Mouse (Mus musculus): ENCODE results near the gene Olfr1420. TPM values are rescaled to one million over a fixed set of nuclear protein-coding genes. Genes with fewer than 3 reads are reported as not detected.

Olfr1420 gene
- total and polyA plus RNA-seq, 3 experiments: 0.03 TPM; not detected in 2

GRCm38 (mm10) chr19:11912037-11912532, 25.7 kb downstream of the Olfr1420 start, which contains the start of gene Patl1:
TSS of gene Patl1 (plus strand) at chr19:11912399.
- TF ChIP-seq MAZ (IDR thresholded peaks at IDR 0.05; ENCODE audit: low read depth, low read length): 0 out of 2 replicates have a peak, but pooled peaks have one; percentile 22
- TF ChIP-seq SIN3A (IDR thresholded peaks at IDR 0.05; ENCODE audit: low read length): peak; percentile 61
- TF ChIP-seq ELF1 (IDR thresholded peaks at IDR 0.05; ENCODE audit: low read depth, low read length): no peak
- no peak for TF ChIP-seq JUND (IDR thresholded peaks at IDR 0.05; ENCODE audit: low read depth, low read length)
- TF ChIP-seq TCF12 (IDR thresholded peaks at IDR 0.05; ENCODE audit: low read depth, low read length): peak; percentile 44
- 0 out of 2 replicates have a peak, but pooled peaks have one; percentile 27 for TF ChIP-seq ETS1 (IDR thresholded peaks at IDR 0.05; ENCODE audit: low read depth, low read length)
- TF ChIP-seq TAL1 (IDR thresholded peaks at IDR 0.05; ENCODE audit: low read length): no peak
- peak; percentile 55 for TF ChIP-seq NELFE (IDR thresholded peaks at IDR 0.05; ENCODE audit: low read depth, low read length)
- peak in 1 of 2 experiments; percentile 7; a peak in 1 of 4 replicates for TF ChIP-seq EP300 (IDR thresholded peaks at IDR 0.05; ENCODE audit: low read depth in 1 of 2, low read length in 2 of 2)
- TF ChIP-seq CTCF (IDR thresholded peaks at IDR 0.05 in 2 of 3, conservative IDR thresholded peaks at IDR 0.05 in 1 of 3; ENCODE audit: control insufficient read depth in 1 of 3, insufficient read depth in 1 of 3, low read depth in 2 of 3, low read length in 3 of 3, poor library complexity in 1 of 3, severe bottlenecking in 1 of 3): 0 out of 6 replicates have a peak, but pooled peaks of 1 of the 3 experiments have one; percentile 2
- no peak; the same call in 1 of the 2 replicates for TF ChIP-seq MXI1 (IDR thresholded peaks at IDR 0.05; ENCODE audit: low read depth, low read length)
- TF ChIP-seq KAT2A (conservative IDR thresholded peaks at IDR 0.05; ENCODE audit: low read depth, low read length): peak; percentile 51; the same call in 1 of the 2 replicates
- TF ChIP-seq MAX (IDR thresholded peaks at IDR 0.05; ENCODE audit: low read length): peak; percentile 69; the same call in 1 of the 2 replicates
- 0 out of 2 replicates have a peak, but pooled peaks have one; percentile 11 for TF ChIP-seq TBP (IDR thresholded peaks at IDR 0.05; ENCODE audit: low read depth, low read length)
- TF ChIP-seq USF1 (IDR thresholded peaks at IDR 0.05; ENCODE audit: low read depth, low read length): peak; percentile 85
- TF ChIP-seq POLR2A (IDR thresholded peaks at IDR 0.05; ENCODE audit: control insufficient read depth in 1 of 2, insufficient read depth in 1 of 2, low read depth in 1 of 2, low read length in 2 of 2, poor library complexity in 1 of 2): peak; percentile 41 to 57; a peak in 3 of 4 replicates
- peak; percentile 85 for TF ChIP-seq HCFC1 (IDR thresholded peaks at IDR 0.05; ENCODE audit: low read depth, low read length)
- TF ChIP-seq RCOR1 (IDR thresholded peaks at IDR 0.05; ENCODE audit: low read depth, low read length): peak; percentile 35; the same call in 1 of the 2 replicates
- TF ChIP-seq NRF1 (IDR thresholded peaks at IDR 0.05; ENCODE audit: insufficient read depth, low read depth, low read length, poor library complexity, severe bottlenecking): peak; percentile 90
- TF ChIP-seq MAFK (IDR thresholded peaks at IDR 0.05; ENCODE audit: borderline replicate concordance, low read depth, low read length): no peak
- no peak for TF ChIP-seq MYB (IDR thresholded peaks at IDR 0.05; ENCODE audit: low read depth, low read length)
- peak; percentile 73 for TF ChIP-seq POLR2AphosphoS2 (IDR thresholded peaks at IDR 0.05; ENCODE audit: low read length)
- peaks cover 0 to 2% of the 10 kb centered on the region in 2 experiments; a peak in 2 of 4 replicates for H3K27me3 ChIP-seq (ENCODE audit: control insufficient read depth in 1 of 2, insufficient read depth in 2 of 2, low read length in 2 of 2)
- DNase-seq (ENCODE audit: low read depth, low spot score): peak; percentile 98
- no peaks in the 10 kb centered on the region for H3K9me3 ChIP-seq (replicated peaks; ENCODE audit: insufficient read depth, low read length)
- H3K79me2 ChIP-seq (ENCODE audit: control insufficient read depth, insufficient read depth, low read length, poor library complexity): peaks cover 18% of the 10 kb centered on the region
- peak within 1 kb of the TSS; percentile 93 to 96 for H3K4me3 ChIP-seq (ENCODE audit: control insufficient read depth in 1 of 2, insufficient read depth in 1 of 2, low read depth in 2 of 2, low read length in 2 of 2)
- H3K36me3 ChIP-seq (ENCODE audit: control insufficient read depth in 1 of 2, insufficient read depth in 2 of 2, low read length in 2 of 2): peaks cover 5 to 37% of the 10 kb centered on the region in 2 experiments
- H3K27ac ChIP-seq (ENCODE audit: control insufficient read depth, low read depth, low read length): peak within 1 kb of the TSS; percentile 51
- H3K9ac ChIP-seq (ENCODE audit: control insufficient read depth, low read depth, low read length, poor library complexity, severe bottlenecking): peak within 1 kb of the TSS; percentile 93
- H3K4me1 ChIP-seq (ENCODE audit: control insufficient read depth in 1 of 2, insufficient read depth in 2 of 2, low read length in 2 of 2): peaks cover 3 to 10% of the 10 kb centered on the region in 2 experiments; a peak in 2 of 4 replicates

Data from MEL (cell line).